Mouse (Mus musculus): ENCODE results near the gene Olfr19. TPM values are rescaled to one million over a fixed set of nuclear protein-coding genes. Genes with fewer than 3 reads are reported as not detected.

The Olfr19 gene
- not detected in 2 replicates for polyA plus RNA-seq (2012; rRNA removed)

DNA sequence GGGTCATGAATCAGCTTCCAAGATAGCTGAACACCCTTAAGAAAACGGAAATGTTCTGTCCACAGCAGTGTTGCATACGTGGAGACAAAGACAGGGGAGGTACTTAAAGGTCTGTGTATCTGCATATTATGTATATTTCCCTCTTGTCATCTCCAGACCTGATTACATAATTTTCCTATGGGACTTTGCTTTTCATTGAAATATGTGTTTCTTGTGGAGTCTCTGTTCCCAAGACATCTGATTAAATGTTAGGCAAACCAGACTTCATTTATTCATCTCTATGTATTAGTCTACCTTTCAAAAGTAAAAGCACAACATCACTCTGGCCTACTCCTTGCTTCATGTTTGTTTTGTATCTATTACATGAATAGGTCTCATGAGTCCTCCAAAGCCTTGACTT is at the start of gene Olfr19:
Gene Olfr19, minus strand, starts transcription at position 101 of the 400 bp plus-strand sequence.

Other genes starting within 250 kb of the Olfr19 start
- gene Fgd4, start 75.9 kb downstream of the Olfr19 start, polyA plus RNA-seq (2012; rRNA removed), result 1.6 and 1.7 TPM in 2 replicates
- gene Spag6l, start 153.1 kb upstream of the Olfr19 start, polyA plus RNA-seq (2012; rRNA removed), result 0.07 TPM in 1 of 2 replicates, not detected in the other
- 23.8 and 29.2 TPM in 2 replicates for gene Igll1, start 187.6 kb upstream of the Olfr19 start, polyA plus RNA-seq (2012; rRNA removed)
- gene Top3b, start 194.3 kb upstream of the Olfr19 start, polyA plus RNA-seq (2012; rRNA removed), result 26.3 and 29.9 TPM in 2 replicates
- gene Vpreb1, start 194.4 kb upstream of the Olfr19 start, polyA plus RNA-seq (2012; rRNA removed), result 21.6 and 33.0 TPM in 2 replicates
- 6.0 and 6.5 TPM in 2 replicates for gene Ppm1f, start 220.1 kb upstream of the Olfr19 start, polyA plus RNA-seq (2012; rRNA removed)

All from liver, embryonic 18 days (tissue).